Mouse (Mus musculus) small intestine, adult 2 months (tissue): Measurements from ENCODE around the gene Pik3c2b.

Experiments
- CTCF ChIP-seq: fragments of 200-500 bp; IDR thresholded peaks from 2 replicates; pipeline ENCODE4 v1.5.1; 2012; ENCODE audit warnings: low read depth, mild to moderate bottlenecking, control low read depth, inconsistent platforms, low read length, moderate library complexity, mixed read lengths; ENCODE audit not compliant: insufficient replicate concordance, insufficient read length; ENCODE audit errors: extremely low read depth
- POLR2A ChIP-seq: fragments of 200-500 bp; IDR thresholded peaks from 2 replicates; pipeline ENCODE4 v1.6.1; 2012; ENCODE audit warnings: low read depth, mild to moderate bottlenecking, control low read depth, inconsistent platforms, low read length, moderate library complexity

DNA sequence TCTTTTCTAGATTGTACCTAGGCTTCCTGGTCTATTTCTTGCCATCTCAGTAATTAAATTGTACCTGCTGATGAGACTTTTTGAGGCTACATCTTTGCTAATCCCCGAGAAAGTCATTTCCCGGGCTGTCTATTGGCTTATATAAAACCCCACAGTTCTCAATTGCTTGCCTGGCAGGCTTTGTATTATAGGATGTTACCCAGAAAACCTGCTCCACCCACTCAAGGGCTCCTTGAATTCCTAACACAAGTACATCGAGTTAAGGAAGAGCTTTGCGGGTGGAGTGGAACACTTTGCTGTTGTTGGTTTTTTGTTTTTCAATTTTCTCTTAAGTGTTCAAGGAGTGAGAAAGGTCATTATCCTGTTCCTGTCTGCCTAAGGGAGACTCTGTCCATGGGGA lies 43.9 kb downstream of the Pik3c2b start:
- no peak for TF ChIP-seq POLR2A
- TF ChIP-seq CTCF, result no peak
